Mouse (Mus musculus): ENCODE results near the gene Amt. TPM values are rescaled to one million over a fixed set of nuclear protein-coding genes. Genes with fewer than 3 reads are reported as not detected.

Gene Amt
- polyA plus RNA-seq, 1 experiment from 2014 or later = 8.1 TPM

- no peaks in the 10 kb centered on the region for H3K27me3 ChIP-seq (ENCODE audit: control insufficient read depth, insufficient read depth, low read length)
- peak within 1 kb of the TSS; percentile 76 for H3K4me3 ChIP-seq (ENCODE audit: low read length)
- H3K4me2 ChIP-seq (ENCODE audit: low read depth, low read length) = peak within 1 kb of the TSS; percentile 83
- under 1% methylated on average over 71 of the region's 75 CpGs for WGBS
- ATAC-seq (replicated peaks; ENCODE audit: extremely low read depth, insufficient read depth, low FRiP score) = peak; percentile 96
- H3K36me3 ChIP-seq (ENCODE audit: control insufficient read depth, insufficient read depth) = peaks cover 19% of the 10 kb centered on the region
- peak within 1 kb of the TSS; percentile 86 for H3K9ac ChIP-seq (ENCODE audit: low read length)
- H3K27ac ChIP-seq (ENCODE audit: low read length) = peak within 1 kb of the TSS; percentile 97
- H3K4me1 ChIP-seq (ENCODE audit: control insufficient read depth, insufficient read depth, low read length) = peaks cover 11% of the 10 kb centered on the region
- no peaks in the 10 kb centered on the region for H3K9me3 ChIP-seq (replicated peaks; ENCODE audit: control insufficient read depth, low read length)
These were observed 51.1 kb downstream of the Amt start, which contains the start of gene Usp4 for GRCm38 (mm10) chr9:108347540-108348289. Usp4 (plus strand) TSS chr9:108347853.

- peak overlapping the region; percentile 76 for H3K4me3 ChIP-seq (ENCODE audit: low read length)
- H3K27me3 ChIP-seq (ENCODE audit: control insufficient read depth, insufficient read depth, low read length) = no peaks in the 10 kb centered on the region
- peak overlapping the region; percentile 83 for H3K4me2 ChIP-seq (ENCODE audit: low read depth, low read length)
- H3K9ac ChIP-seq (ENCODE audit: low read length) = peak overlapping the region; percentile 86
- WGBS = 2% methylated on average over 14 of the region's 14 CpGs
- H3K27ac ChIP-seq (ENCODE audit: low read length) = peak overlapping the region; percentile 97
- peaks cover 21% of the 10 kb centered on the region for H3K36me3 ChIP-seq (ENCODE audit: control insufficient read depth, insufficient read depth)
- no peaks in the 10 kb centered on the region for H3K9me3 ChIP-seq (replicated peaks; ENCODE audit: control insufficient read depth, low read length)
- H3K4me1 ChIP-seq (ENCODE audit: control insufficient read depth, insufficient read depth, low read length) = peaks cover 11% of the 10 kb centered on the region
- ATAC-seq (replicated peaks; ENCODE audit: extremely low read depth, insufficient read depth, low FRiP score) = no peak
These were observed 51.6 kb downstream of the Amt start for GRCm38 (mm10) chr9:108348290-108348680.

DNA sequence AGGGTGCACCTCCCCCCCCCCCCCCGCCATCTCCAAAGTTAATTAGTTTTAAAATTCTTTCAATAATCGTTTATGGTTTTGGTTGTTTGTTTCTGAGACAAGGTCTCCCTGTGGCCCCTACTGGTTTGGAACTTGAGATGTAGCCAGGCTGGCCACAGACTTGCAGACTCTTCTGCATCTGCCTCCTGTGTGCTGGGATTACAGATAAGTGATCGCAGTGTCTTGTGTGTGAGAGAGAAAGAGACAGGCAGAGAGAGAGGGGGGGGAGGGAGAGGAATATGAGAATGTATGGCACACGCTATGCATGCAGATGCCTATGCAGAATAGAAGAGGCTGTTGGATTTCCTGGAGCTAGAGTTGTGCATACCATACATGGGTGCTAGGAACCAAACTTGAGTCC is 53.1 kb downstream of the Amt start:
- Histone ChIP-seq H3K27me3 (ENCODE audit: control insufficient read depth, insufficient read depth, low read length) (no peaks in the 10 kb centered on the region), H3K27ac (ENCODE audit: low read length) (no peak overlapping the region), H3K4me3 (ENCODE audit: low read length) (no peak overlapping the region), H3K9me3 (replicated peaks; ENCODE audit: control insufficient read depth, low read length) (no peaks in the 10 kb centered on the region), H3K9ac (ENCODE audit: low read length) (no peak overlapping the region), H3K4me1 (ENCODE audit: control insufficient read depth, insufficient read depth, low read length) (peaks cover 11% of the 10 kb centered on the region), H3K4me2 (ENCODE audit: low read depth, low read length) (no peak overlapping the region), H3K36me3 (ENCODE audit: control insufficient read depth, insufficient read depth) (peaks cover 31% of the 10 kb centered on the region)
- WGBS = 91% methylated on average over 4 of the region's 4 CpGs
- ATAC-seq (replicated peaks; ENCODE audit: extremely low read depth, insufficient read depth, low FRiP score) = no peak

Other genes with a start within 250 kb of the Amt start
- gene Gmppb, start 247.6 kb upstream of the Amt start, polyA plus RNA-seq (2015; fragmentation: Nextera tagmentation; extraction: Ambion mirVana) = 21.6 and 26.0 TPM in 2 replicates
- 1.9 and 2.4 TPM in 2 replicates for gene Amigo3, start 243.7 kb upstream of the Amt start, polyA plus RNA-seq (2015; fragmentation: Nextera tagmentation; extraction: Ambion mirVana)
- 0.44 and 0.53 TPM in 2 replicates for gene Mst1, start 216.4 kb upstream of the Amt start, polyA plus RNA-seq (2015; fragmentation: Nextera tagmentation; extraction: Ambion mirVana)
- 31.3 and 34.7 TPM in 2 replicates for gene Rnf123, start 213.5 kb upstream of the Amt start, polyA plus RNA-seq (2015; fragmentation: Nextera tagmentation; extraction: Ambion mirVana)
- 54.5 and 57.0 TPM in 2 replicates for gene Apeh, start 202.2 kb upstream of the Amt start, polyA plus RNA-seq (2015; fragmentation: Nextera tagmentation; extraction: Ambion mirVana)
- 0.34 and 0.81 TPM in 2 replicates for gene Bsn, start 106.5 kb upstream of the Amt start, polyA plus RNA-seq (2015; fragmentation: Nextera tagmentation; extraction: Ambion mirVana)
- 136 and 145 TPM in 2 replicates for gene Dag1, start 32.9 kb upstream of the Amt start, polyA plus RNA-seq (2015; fragmentation: Nextera tagmentation; extraction: Ambion mirVana)
- 23.7 and 26.9 TPM in 2 replicates for gene Nicn1, start 6.4 kb upstream of the Amt start, polyA plus RNA-seq (2015; fragmentation: Nextera tagmentation; extraction: Ambion mirVana)
- gene Rhoa, start 9.3 kb downstream of the Amt start, polyA plus RNA-seq (2015; fragmentation: Nextera tagmentation; extraction: Ambion mirVana) = 372 and 444 TPM in 2 replicates
- gene Tcta, start 9.3 kb downstream of the Amt start, polyA plus RNA-seq (2015; fragmentation: Nextera tagmentation; extraction: Ambion mirVana) = 32.5 and 34.2 TPM in 2 replicates
- gene Gpx1, start 42.0 kb downstream of the Amt start, polyA plus RNA-seq (2015; fragmentation: Nextera tagmentation; extraction: Ambion mirVana) = 647 and 680 TPM in 2 replicates
- 83.6 and 84.2 TPM in 2 replicates for gene Usp4, start 51.0 kb downstream of the Amt start, polyA plus RNA-seq (2015; fragmentation: Nextera tagmentation; extraction: Ambion mirVana)
- 0.14 and 0.42 TPM in 2 replicates for gene 1700102P08Rik, start 96.0 kb downstream of the Amt start, polyA plus RNA-seq (2015; fragmentation: Nextera tagmentation; extraction: Ambion mirVana)
- 0.45 and 0.71 TPM in 2 replicates for gene Ccdc36, start 131.6 kb downstream of the Amt start, polyA plus RNA-seq (2015; fragmentation: Nextera tagmentation; extraction: Ambion mirVana)
- gene BC048562, start 139.6 kb downstream of the Amt start, polyA plus RNA-seq (2015; fragmentation: Nextera tagmentation; extraction: Ambion mirVana) = not detected in 2 replicates
- 39.8 and 44.3 TPM in 2 replicates for gene Ccdc71, start 163.7 kb downstream of the Amt start, polyA plus RNA-seq (2015; fragmentation: Nextera tagmentation; extraction: Ambion mirVana)
- gene Klhdc8b, start 164.7 kb downstream of the Amt start, polyA plus RNA-seq (2015; fragmentation: Nextera tagmentation; extraction: Ambion mirVana) = 103 and 110 TPM in 2 replicates
- gene Lamb2, start 182.9 kb downstream of the Amt start, polyA plus RNA-seq (2015; fragmentation: Nextera tagmentation; extraction: Ambion mirVana) = 67.1 and 77.7 TPM in 2 replicates
- 60.1 and 63.5 TPM in 2 replicates for gene Usp19, start 193.7 kb downstream of the Amt start, polyA plus RNA-seq (2015; fragmentation: Nextera tagmentation; extraction: Ambion mirVana)
- 70.4 and 83.2 TPM in 2 replicates for gene Qars, start 210.9 kb downstream of the Amt start, polyA plus RNA-seq (2015; fragmentation: Nextera tagmentation; extraction: Ambion mirVana)
- gene Qrich1, start 220.0 kb downstream of the Amt start, polyA plus RNA-seq (2015; fragmentation: Nextera tagmentation; extraction: Ambion mirVana) = 82.2 and 82.5 TPM in 2 replicates